Mouse (Mus musculus): ENCODE results near the gene Zbtb38.

DNA sequence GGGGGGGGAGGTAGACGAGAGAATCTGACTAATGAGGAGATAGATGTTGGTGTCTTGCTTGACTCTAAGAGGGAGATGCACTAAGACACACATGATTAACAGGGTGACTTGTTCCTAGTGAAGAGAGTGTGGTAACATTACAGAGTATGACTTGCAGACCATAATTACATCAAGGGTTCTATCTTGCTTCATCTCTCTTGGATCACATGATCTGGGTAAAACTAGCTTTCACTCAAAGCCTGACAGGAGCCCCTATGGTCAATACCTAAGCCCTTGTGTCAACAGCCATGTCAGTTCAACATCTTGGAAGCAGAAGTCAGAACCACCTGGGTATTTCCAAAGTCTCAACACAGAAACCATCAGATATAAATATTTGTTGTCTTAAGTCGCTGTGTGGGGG, 39.9 kb upstream of the Zbtb38 start:
- no peak for TF ChIP-seq CTCF (IDR thresholded peaks at IDR 0.05; ENCODE audit: borderline replicate concordance, extremely low read depth, insufficient read depth, insufficient read length)
- no peak for TF ChIP-seq POLR2A (IDR thresholded peaks at IDR 0.05; ENCODE audit: borderline replicate concordance, extremely low read depth, insufficient read depth, insufficient read length, poor library complexity, severe bottlenecking)

Measured in brain, embryonic 14.5 days (tissue).